Mouse (Mus musculus) neural tube, embryonic 12.5 days (tissue): ENCODE measurements around the gene Rnf6. TPM values are rescaled to one million over a fixed set of nuclear protein-coding genes. Genes with fewer than 3 reads are reported as not detected.

Experiments
- ATAC-seq: fragments of 200-750 bp; cut with Nextera tagmentation; 2 replicates; pipeline ENCODE4 v1.8.0; 2017; ENCODE audit warnings: low read depth, mild to moderate bottlenecking, moderate TSS enrichment, moderate library complexity; ENCODE audit not compliant: low FRiP score
- H3K27ac ChIP-seq: fragments of 300-500 bp; sonication (generic); 2 replicates; pipeline ENCODE4 v1.5.1; 2016
- H3K27me3 ChIP-seq: fragments of 300-500 bp; sonication (generic); replicated peaks from 2 replicates; pipeline ENCODE4 v1.6.1; 2016; ENCODE audit warnings: mild to moderate bottlenecking
- H3K36me3 ChIP-seq: fragments of 300-500 bp; sonication (generic); 2 replicates; pipeline ENCODE4 v1.6.1; 2016; ENCODE audit warnings: mild to moderate bottlenecking
- H3K4me1 ChIP-seq: fragments of 300-500 bp; sonication (generic); 2 replicates; pipeline ENCODE4 v1.6.1; 2016
- H3K4me2 ChIP-seq: fragments of 300-500 bp; sonication (generic); replicated peaks from 2 replicates; pipeline ENCODE4 v1.6.1; 2016; ENCODE audit warnings: mild to moderate bottlenecking
- H3K4me3 ChIP-seq: fragments of 300-500 bp; sonication (generic); 2 replicates; pipeline ENCODE4 v1.5.1; 2016
- H3K9ac ChIP-seq: fragments of 300-500 bp; sonication (generic); 2 replicates; pipeline ENCODE4 v1.6.1; 2016; ENCODE audit warnings: mild to moderate bottlenecking
- H3K9me3 ChIP-seq: fragments of 300-500 bp; sonication (generic); 2 replicates; pipeline ENCODE4 v1.6.1; 2016; ENCODE audit warnings: mild to moderate bottlenecking
- WGBS: fragments of 180-500 bp; shearing (Covaris S2); methylation state at CpG from one replicate; pipeline ENCODE4 v1.1.7; 2016; 5-methylcytosine and 5-hydroxymethylcytosine counted together
- polyA plus RNA-seq: library from polyadenylated mRNA; unstranded; fragments of >200 nt; fragmentation: Nextera tagmentation; extraction: Ambion mirVana; gene quantifications from 2 replicates; pipeline ENCODE4 v1.2.1, GENCODE M21; 2016

The Rnf6 gene
- polyA plus RNA-seq, 1 experiment from 2014 or later, result 26.6 TPM

DNA sequence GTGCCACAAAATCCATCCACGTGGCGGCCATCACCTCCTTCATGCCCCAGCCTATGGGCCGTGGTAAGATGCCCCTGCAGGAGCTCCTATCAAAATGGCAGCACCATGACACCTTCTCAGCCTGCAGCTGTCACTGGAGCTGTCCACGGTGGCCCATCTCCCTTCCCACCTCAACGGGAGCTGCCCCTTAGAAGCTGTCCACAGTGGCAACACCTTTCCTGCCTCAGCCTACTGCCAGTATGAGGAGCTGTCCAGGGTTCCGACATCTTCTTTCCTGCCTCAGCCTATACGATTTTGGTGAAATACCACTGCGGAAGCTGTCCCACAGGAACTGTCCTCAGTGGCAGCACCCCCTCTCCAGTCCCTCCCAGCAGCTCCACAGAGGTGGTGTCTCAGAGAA, 6.1 kb upstream of the Rnf6 start:
- H3K27ac ChIP-seq, result no peak overlapping the region
- no peak overlapping the region for H3K4me3 ChIP-seq
- H3K4me2 ChIP-seq, result no peak overlapping the region
- no peaks in the 10 kb centered on the region for H3K36me3 ChIP-seq
- H3K9ac ChIP-seq, result no peak overlapping the region
- no peaks in the 10 kb centered on the region for H3K27me3 ChIP-seq
- 83% methylated on average over 8 of the region's 8 CpGs for WGBS
- H3K9me3 ChIP-seq, result no peaks in the 10 kb centered on the region
- ATAC-seq, result no peak
- H3K4me1 ChIP-seq, result peaks cover 5% of the 10 kb centered on the region; the same call in 1 of the 2 replicates

DNA sequence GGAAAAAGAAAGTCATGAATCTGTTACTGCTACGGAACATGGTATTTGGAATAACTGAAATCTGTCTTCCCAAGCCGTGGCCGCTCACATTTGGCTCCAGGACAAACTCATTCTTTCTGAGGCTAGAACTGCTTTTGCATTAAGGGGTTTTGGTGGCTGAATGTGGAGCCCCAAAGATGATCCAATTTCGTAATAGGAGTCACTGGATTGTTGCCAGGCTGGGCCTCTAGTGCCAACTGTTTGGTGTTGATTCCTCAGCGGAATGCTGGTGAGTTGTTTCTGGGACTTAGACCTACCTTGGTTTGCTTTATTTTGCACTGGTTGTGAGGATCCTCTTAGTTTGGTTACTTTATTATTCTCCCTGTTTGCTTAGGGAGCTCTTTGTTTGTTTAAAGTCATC, 2.4 kb upstream of the Rnf6 start:
- Histone ChIP-seq H3K4me1 (peaks cover 5% of the 10 kb centered on the region; the same call in 1 of the 2 replicates), H3K36me3 (no peaks in the 10 kb centered on the region; the same call in 1 of the 2 replicates), H3K27ac (no peak overlapping the region), H3K4me3 (no peak overlapping the region), H3K9me3 (no peaks in the 10 kb centered on the region), H3K27me3 (no peaks in the 10 kb centered on the region), H3K9ac (no peak overlapping the region), H3K4me2 (no peak overlapping the region)
- ATAC-seq, result no peak
- WGBS, result 81% methylated on average over 5 of the region's 5 CpGs

DNA sequence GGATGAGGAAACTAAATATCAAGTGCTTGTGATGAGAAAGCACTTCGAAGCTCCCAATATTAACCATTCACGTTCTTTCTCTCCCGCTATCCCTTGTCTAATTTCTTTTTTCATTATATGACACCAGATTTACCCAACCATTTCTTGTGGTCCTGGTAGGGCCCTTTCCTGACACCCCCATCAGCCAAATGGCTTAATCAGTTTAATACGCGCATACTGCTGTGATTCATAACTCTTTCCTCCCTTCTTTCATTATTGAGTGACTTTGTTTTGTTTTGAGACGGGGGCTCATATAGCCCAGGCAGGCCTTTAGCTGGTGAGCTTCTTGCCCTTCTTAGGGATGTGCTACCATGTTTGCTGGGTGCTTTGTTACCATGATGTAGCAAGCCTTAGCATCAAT, 367 bp upstream of the Rnf6 start:
- Histone ChIP-seq H3K9ac (peak overlapping the region; percentile 79), H3K27ac (peak overlapping the region; percentile 94; the same call in 1 of the 2 replicates), H3K36me3 (peaks cover 15% of the 10 kb centered on the region), H3K4me1 (peaks cover 5% of the 10 kb centered on the region; the same call in 1 of the 2 replicates), H3K9me3 (no peaks in the 10 kb centered on the region), H3K4me3 (peak overlapping the region; percentile 70), H3K4me2 (peak overlapping the region; percentile 64), H3K27me3 (no peaks in the 10 kb centered on the region)
- ATAC-seq, result no peak
- WGBS, result 36% methylated on average over 6 of the region's 6 CpGs

DNA sequence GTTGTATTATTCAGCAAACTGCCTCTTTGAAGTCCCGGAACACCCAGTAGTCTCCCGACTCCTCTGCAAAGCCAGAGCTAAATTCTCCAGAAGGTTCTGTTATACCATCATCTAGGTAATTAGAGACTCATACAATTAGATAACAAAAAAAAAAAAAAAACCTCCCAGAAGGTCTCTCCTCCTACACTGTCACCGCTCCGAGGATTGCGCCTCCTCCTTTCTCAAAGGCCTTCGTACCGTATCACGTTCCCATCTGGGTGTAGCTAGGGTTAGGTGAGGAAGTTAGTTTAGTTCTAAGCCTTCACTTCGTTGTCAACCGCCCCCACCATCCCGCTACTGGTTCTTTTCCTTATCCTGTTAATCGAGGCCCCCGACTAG, 865 bp downstream of the Rnf6 start:
- no peak overlapping the region for H3K27ac ChIP-seq
- H3K9me3 ChIP-seq, result no peaks in the 10 kb centered on the region
- WGBS, result 10% methylated on average over 13 of the region's 13 CpGs
- H3K9ac ChIP-seq, result peak overlapping the region; percentile 43
- no peaks in the 10 kb centered on the region for H3K27me3 ChIP-seq
- H3K36me3 ChIP-seq, result peaks cover 24% of the 10 kb centered on the region
- ATAC-seq, result peak; percentile 62
- peak overlapping the region; percentile 70 for H3K4me3 ChIP-seq
- peak overlapping the region; percentile 64 for H3K4me2 ChIP-seq
- H3K4me1 ChIP-seq, result peaks cover 5% of the 10 kb centered on the region; the same call in 1 of the 2 replicates

DNA sequence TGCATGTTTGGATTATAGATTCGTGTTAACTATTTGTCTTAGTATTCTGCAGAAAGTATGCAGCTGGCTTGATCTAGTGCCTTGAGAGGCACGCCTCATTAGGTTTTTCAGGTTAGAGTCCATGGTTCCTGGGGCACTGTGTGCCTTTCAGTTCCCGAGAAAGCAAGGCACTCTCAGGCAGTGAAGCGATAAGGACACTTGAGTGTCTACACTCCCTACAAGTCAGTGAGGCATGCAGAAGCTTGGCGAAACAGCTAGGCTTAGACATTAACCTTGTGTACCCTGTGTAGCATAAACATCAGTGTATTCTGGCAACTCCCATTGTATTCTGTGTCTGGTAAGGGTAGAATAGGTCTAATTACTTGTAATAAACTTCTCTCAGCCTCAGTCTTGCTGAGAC, 15.8 kb downstream of the Rnf6 start:
- ATAC-seq, result no peak
- Histone ChIP-seq H3K4me1 (no peaks in the 10 kb centered on the region), H3K27ac (no peak overlapping the region), H3K36me3 (peaks cover 79% of the 10 kb centered on the region), H3K4me3 (no peak overlapping the region), H3K9me3 (peaks cover 5% of the 10 kb centered on the region; the same call in 1 of the 2 replicates), H3K27me3 (no peaks in the 10 kb centered on the region), H3K9ac (no peak overlapping the region), H3K4me2 (no peak overlapping the region)
- WGBS, result 96% methylated on average over 5 of the region's 5 CpGs

DNA sequence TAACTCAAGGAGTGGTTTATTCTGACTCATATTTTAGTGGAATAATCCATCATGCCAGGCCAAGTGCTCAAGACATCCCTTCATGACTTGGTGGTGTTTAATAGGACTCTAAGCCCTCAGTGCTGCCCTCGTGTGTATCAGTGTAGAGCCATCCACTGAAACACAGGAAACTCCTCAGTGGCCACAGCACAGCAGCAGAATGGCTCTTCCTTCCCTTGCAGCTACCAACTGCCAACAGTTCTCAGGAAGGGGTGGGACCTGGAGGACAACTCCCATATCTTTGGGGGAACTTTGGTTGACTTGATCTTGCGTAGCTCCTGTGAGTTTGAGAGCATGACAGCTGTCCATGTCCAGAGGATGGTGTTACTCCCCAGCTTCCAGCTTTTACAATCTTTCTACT, 17.4 kb downstream of the Rnf6 start:
- H3K4me2 ChIP-seq, result no peak overlapping the region
- no peak overlapping the region for H3K4me3 ChIP-seq
- no peaks in the 10 kb centered on the region for H3K27me3 ChIP-seq
- H3K4me1 ChIP-seq, result no peaks in the 10 kb centered on the region
- H3K36me3 ChIP-seq, result peaks cover 68% of the 10 kb centered on the region
- ATAC-seq, result no peak
- no peak overlapping the region for H3K27ac ChIP-seq
- WGBS, result 87% methylated on average over 2 of the region's 2 CpGs
- H3K9me3 ChIP-seq, result peaks cover 5% of the 10 kb centered on the region; the same call in 1 of the 2 replicates
- H3K9ac ChIP-seq, result no peak overlapping the region

DNA sequence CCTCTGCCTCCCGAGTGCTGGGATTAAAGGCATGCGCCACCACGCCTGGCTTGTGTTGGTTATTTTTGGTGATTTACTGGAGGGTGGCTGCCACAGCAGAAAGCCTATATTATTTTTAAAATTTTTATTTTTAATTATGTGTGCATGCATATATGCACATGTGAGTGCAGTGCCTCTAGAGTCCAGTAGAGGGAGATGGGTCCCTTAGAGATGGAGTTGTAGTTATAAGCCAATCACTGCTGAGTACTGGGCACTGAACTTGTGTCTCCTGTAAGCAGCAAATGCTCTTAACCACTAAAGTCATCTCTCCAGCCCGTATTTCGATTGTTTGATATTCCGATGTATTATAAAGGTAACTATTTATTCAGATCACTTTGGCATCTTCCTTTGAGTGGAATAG, 20.8 kb downstream of the Rnf6 start:
- no peak overlapping the region for H3K4me3 ChIP-seq
- peaks cover 5% of the 10 kb centered on the region; the same call in 1 of the 2 replicates for H3K9me3 ChIP-seq
- no peak for ATAC-seq
- no peaks in the 10 kb centered on the region for H3K27me3 ChIP-seq
- H3K4me2 ChIP-seq, result no peak overlapping the region
- peaks cover 42% of the 10 kb centered on the region for H3K36me3 ChIP-seq
- no peak overlapping the region for H3K27ac ChIP-seq
- WGBS, result 98% methylated on average over 6 of the region's 6 CpGs
- no peaks in the 10 kb centered on the region for H3K4me1 ChIP-seq
- H3K9ac ChIP-seq, result no peak overlapping the region

DNA sequence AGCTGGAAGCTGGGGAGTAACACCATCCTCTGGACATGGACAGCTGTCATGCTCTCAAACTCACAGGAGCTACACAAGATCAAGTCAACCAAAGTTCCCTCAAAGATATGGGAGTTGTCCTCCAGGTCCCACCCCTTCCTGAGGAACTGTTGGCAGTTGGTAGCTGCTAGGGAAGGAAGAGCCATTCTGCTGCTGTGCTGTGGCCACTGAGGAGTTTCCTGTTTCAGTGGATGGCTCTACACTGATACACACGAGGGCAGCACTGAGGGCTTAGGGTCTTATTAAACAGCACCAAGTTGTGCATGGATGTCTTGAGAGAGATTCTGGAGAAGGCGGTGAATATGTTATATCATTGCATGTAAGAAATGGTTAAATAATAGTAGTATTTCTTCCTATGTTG, 21.8 kb downstream of the Rnf6 start:
- WGBS, result 87% methylated on average over 2 of the region's 2 CpGs
- ATAC-seq, result no peak
- Histone ChIP-seq H3K27me3 (no peaks in the 10 kb centered on the region), H3K27ac (no peak overlapping the region), H3K4me3 (no peak overlapping the region), H3K4me2 (no peak overlapping the region), H3K4me1 (no peaks in the 10 kb centered on the region), H3K36me3 (peaks cover 31% of the 10 kb centered on the region), H3K9ac (no peak overlapping the region), H3K9me3 (peaks cover 5% of the 10 kb centered on the region; the same call in 1 of the 2 replicates)

DNA sequence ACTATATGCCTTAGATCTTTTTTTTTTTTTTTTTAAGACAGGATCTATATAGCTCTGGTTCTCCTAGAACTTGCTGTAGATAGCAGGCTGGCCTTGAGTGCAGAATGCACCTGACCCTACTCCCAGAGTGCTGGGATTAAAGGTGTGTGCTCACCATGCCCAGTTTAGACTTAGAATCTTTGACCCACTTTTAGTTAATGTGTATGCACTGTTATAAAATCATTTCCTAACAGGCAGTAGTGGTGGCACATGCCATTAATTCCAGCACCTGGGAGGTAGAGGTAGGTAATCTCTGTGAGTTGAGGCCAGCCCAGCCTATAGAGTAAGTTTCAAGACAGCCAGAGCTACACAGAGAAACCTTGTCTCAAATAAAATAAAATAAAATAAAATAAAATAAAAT, 22.3 kb downstream of the Rnf6 start:
- ATAC-seq, result no peak
- Histone ChIP-seq H3K4me3 (no peak overlapping the region), H3K27ac (no peak overlapping the region), H3K4me2 (no peak overlapping the region), H3K9ac (no peak overlapping the region), H3K27me3 (no peaks in the 10 kb centered on the region), H3K4me1 (no peaks in the 10 kb centered on the region), H3K9me3 (peaks cover 5% of the 10 kb centered on the region; the same call in 1 of the 2 replicates), H3K36me3 (peaks cover 27% of the 10 kb centered on the region)

DNA sequence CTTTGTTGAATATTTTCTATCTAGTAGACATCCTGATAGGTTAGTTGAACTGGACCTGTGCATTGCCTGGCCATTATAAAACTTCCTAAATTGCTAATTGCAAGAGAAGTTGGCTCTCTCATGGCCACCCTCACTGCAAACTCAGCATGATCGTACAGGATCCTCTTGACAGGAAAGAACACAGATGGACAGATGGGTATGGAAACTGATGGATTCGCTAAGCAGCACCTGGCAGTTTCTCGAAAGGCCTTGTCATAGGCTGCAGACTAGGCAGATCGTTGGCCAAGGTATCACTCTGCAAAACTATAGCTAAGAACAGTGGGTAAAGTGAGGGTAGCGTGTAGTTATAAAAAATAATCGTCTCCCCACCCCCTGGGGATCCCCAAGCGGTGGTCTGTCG, 28.0 kb downstream of the Rnf6 start:
- ATAC-seq, result no peak
- Histone ChIP-seq H3K27me3 (no peaks in the 10 kb centered on the region), H3K4me1 (no peaks in the 10 kb centered on the region), H3K4me3 (no peak overlapping the region), H3K9me3 (no peaks in the 10 kb centered on the region), H3K9ac (no peak overlapping the region), H3K27ac (no peak overlapping the region), H3K4me2 (no peak overlapping the region), H3K36me3 (peaks cover 5% of the 10 kb centered on the region; the same call in 1 of the 2 replicates)
- 80% methylated on average over 8 of the region's 8 CpGs for WGBS

DNA sequence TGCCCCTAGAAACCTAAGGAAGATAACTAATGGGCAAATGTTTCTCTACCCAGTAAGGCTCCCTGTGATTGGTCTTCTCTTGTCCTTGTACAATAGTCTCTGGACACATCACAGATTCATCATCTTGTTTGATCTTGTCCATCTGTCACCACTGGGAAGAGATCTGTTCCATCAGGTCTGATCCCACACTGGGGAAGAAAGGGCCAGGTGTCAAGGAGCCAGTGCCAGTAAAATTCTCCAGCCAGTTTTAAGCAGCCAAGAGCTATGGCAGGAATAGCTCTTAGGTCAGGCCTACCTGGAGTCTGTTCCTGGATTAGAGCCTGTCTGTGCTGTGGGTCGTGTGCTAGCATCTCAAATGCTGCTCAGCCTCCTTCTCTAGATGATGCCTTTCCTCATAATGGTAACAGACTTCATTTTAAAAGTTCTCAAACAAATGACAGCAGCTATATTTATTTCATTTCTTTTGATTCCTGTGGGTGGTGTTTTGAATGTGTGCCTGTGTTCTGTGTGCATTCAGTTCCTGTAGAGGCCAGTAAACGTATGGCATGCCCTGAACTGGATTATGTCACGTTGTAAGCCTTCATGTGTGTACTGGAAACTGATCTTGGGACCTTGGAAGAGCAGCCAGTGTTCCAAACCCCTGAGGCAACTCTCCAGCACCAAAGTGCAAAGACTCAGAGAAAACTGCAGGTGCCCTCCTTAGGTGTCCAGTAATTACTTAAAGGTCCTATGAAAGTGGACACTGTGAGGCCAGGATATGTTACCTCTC, 30.7 kb downstream of the Rnf6 start:
- 61% methylated on average over 3 of the region's 3 CpGs for WGBS
- H3K9ac ChIP-seq, result no peak overlapping the region
- ATAC-seq, result no peak
- H3K4me2 ChIP-seq, result no peak overlapping the region
- no peaks in the 10 kb centered on the region for H3K36me3 ChIP-seq
- H3K27ac ChIP-seq, result no peak overlapping the region
- H3K4me1 ChIP-seq, result no peaks in the 10 kb centered on the region
- H3K4me3 ChIP-seq, result no peak overlapping the region
- no peaks in the 10 kb centered on the region for H3K27me3 ChIP-seq
- H3K9me3 ChIP-seq, result no peaks in the 10 kb centered on the region

DNA sequence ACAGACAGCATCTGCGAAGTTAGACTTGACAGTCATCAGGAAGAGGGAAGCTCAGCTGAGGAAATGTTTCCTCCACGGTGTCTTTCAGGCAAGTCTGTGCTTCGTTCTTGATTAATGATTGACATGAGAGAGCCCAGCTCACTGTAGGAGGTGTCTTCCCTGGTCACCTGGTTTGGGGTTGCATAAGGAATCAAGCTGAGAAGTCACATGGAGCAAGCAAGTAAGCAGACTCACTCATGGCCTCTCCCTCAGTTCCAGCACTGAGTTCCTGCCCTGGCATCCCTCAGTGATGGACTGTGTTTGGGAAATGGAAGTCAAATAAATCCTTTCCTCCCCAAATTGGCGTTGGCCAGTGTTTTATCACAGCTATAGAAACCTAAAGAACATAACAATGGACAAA, 31.3 kb downstream of the Rnf6 start:
- Histone ChIP-seq H3K36me3 (no peaks in the 10 kb centered on the region), H3K4me2 (no peak overlapping the region), H3K9me3 (no peaks in the 10 kb centered on the region), H3K4me1 (no peaks in the 10 kb centered on the region), H3K9ac (no peak overlapping the region), H3K27ac (no peak overlapping the region), H3K27me3 (no peaks in the 10 kb centered on the region), H3K4me3 (no peak overlapping the region)
- 65% methylated on average over 4 of the region's 4 CpGs for WGBS
- ATAC-seq, result no peak

DNA sequence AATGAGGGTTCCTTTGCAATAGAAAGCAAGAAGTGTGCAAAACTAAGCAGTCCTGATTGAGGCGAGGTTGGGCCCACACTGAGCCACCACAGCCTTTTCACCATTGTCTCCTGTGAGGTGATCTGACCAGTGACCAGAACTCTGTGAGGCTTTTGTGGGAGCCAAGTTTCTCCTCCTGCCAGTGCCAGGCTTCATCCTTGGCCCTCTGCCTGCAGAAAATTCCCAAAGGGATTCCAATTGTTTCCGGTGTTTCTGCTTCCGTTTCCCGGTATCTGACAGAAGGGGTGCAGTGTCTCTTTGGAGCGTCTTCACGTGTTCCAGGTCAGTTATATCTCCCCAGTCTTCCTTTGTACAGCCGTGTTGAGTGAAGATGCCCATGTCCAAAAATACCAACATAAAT, 32.6 kb downstream of the Rnf6 start:
- Histone ChIP-seq H3K27ac (no peak overlapping the region), H3K36me3 (no peaks in the 10 kb centered on the region), H3K27me3 (no peaks in the 10 kb centered on the region), H3K4me3 (no peak overlapping the region), H3K4me1 (no peaks in the 10 kb centered on the region), H3K9ac (no peak overlapping the region), H3K9me3 (peaks cover 8% of the 10 kb centered on the region; the same call in 1 of the 2 replicates), H3K4me2 (no peak overlapping the region)
- no peak for ATAC-seq
- WGBS, result 93% methylated on average over 7 of the region's 7 CpGs
